Mouse (Mus musculus) hindbrain, embryonic 14.5 days (tissue): ENCODE measurements around the gene Pdpn. TPM values are rescaled to one million over a fixed set of nuclear protein-coding genes. Genes with fewer than 3 reads are reported as not detected.

ENCODE experiments used
- ATAC-seq: fragments of 200-750 bp; cut with Nextera tagmentation; 2 replicates; pipeline ENCODE4 v1.8.0; 2017; ENCODE audit warnings: moderate number of reproducible peaks, mild to moderate bottlenecking, moderate TSS enrichment, moderate library complexity; ENCODE audit not compliant: low FRiP score
- DNase-seq: peaks from one replicate; pipeline ENCODE4 v3.0.0-alpha.2; 2015; ENCODE audit warnings: low spot score
- H3K27ac ChIP-seq: fragments of 300-500 bp; sonication (generic); 2 replicates; pipeline ENCODE4 v1.5.1; 2014; ENCODE audit warnings: mild to moderate bottlenecking, moderate library complexity
- H3K27me3 ChIP-seq: fragments of 300-500 bp; sonication (generic); 2 replicates; pipeline ENCODE4 v1.6.1; 2014; ENCODE audit warnings: mild to moderate bottlenecking, low read length, mixed read lengths; ENCODE audit not compliant: control insufficient read depth, insufficient read depth
- H3K36me3 ChIP-seq: fragments of 300-500 bp; sonication (generic); replicated peaks from 2 replicates; pipeline ENCODE4 v1.6.1; 2014; ENCODE audit not compliant: control insufficient read depth, insufficient read depth
- H3K4me1 ChIP-seq: fragments of 300-500 bp; sonication (generic); replicated peaks from 2 replicates; pipeline ENCODE4 v1.6.1; 2014; ENCODE audit warnings: antibody characterized with exemption, low read length, mixed read lengths; ENCODE audit not compliant: control insufficient read depth, insufficient read depth
- H3K4me2 ChIP-seq: fragments of 300-500 bp; sonication (generic); replicated peaks from 2 replicates; pipeline ENCODE4 v1.6.1; 2014; ENCODE audit warnings: mild to moderate bottlenecking, moderate library complexity
- H3K4me3 ChIP-seq: fragments of 300-500 bp; sonication (generic); replicated peaks from 2 replicates; pipeline ENCODE4 v1.5.1; 2014; ENCODE audit warnings: mild to moderate bottlenecking, low read length
- H3K9ac ChIP-seq: fragments of 300-500 bp; sonication (generic); 2 replicates; pipeline ENCODE4 v1.6.1; 2014
- H3K9me3 ChIP-seq: fragments of 300-500 bp; sonication (generic); 2 replicates; pipeline ENCODE4 v1.6.1; 2016; ENCODE audit warnings: low read length; ENCODE audit not compliant: control insufficient read depth
- WGBS: fragments of 180-500 bp; shearing (Covaris S2); extraction: QIAGEN DNeasy Blood & Tissue Kit; methylation state at CpG from one replicate; pipeline ENCODE4 v1.1.7; 2014; 5-methylcytosine and 5-hydroxymethylcytosine counted together
- polyA plus RNA-seq: library from polyadenylated mRNA; unstranded; fragments of >200 nt; fragmentation: Nextera tagmentation; extraction: Ambion mirVana; gene quantifications from 2 replicates; pipeline ENCODE4 v1.2.1, GENCODE M21; 2014

The Pdpn gene
- polyA plus RNA-seq, 1 experiment from 2014 or later: 59.6 TPM

DNA sequence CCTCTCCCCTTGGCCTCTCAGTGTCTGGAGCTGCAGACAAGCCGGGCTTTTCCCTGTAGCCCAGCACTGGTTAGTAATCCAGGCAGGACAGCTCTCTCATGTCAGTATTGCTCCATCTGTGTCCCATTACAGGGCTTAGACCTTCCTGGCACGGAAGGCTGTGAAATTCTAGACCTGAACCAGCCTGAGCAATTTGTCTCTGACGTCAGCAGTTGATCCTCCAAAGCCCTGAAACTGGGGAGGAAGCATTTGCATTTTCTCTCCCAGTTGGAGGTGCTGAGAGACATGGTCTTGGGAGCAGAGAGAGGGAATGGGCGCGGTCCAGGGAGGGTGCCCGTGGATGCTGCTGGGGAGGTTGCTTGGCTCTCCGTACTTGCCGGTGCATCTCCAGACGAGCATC lies 31.2 kb upstream of the Pdpn start:
- no peak overlapping the region for H3K4me3 ChIP-seq
- DNase-seq: no peak
- 47% methylated on average over 9 of the region's 9 CpGs for WGBS
- H3K4me1 ChIP-seq: no peaks in the 10 kb centered on the region; the same call in 1 of the 2 replicates
- no peak overlapping the region for H3K27ac ChIP-seq
- H3K4me2 ChIP-seq: no peak overlapping the region
- no peak for ATAC-seq
- no peak overlapping the region for H3K9ac ChIP-seq
- no peaks in the 10 kb centered on the region for H3K27me3 ChIP-seq
- no peaks in the 10 kb centered on the region for H3K9me3 ChIP-seq
- no peaks in the 10 kb centered on the region for H3K36me3 ChIP-seq

DNA sequence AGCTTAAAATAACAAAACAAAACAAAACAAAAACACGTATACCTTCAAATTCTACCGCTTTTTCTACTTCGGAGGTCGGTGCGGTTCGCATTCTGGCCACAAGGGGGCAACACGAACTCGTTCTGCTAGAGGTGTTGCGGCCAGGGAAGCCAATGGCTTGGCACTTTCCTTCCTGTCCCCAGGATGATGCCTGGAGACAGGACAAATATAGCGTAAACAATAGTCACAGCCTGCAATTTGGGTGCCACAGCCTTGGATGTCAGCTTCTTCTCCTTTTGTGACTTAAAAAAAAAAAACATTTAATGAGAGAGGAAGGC lies 26.2 kb upstream of the Pdpn start:
- no peak overlapping the region; the same call in 1 of the 2 replicates for H3K9ac ChIP-seq
- peak overlapping the region; percentile 55 for H3K4me2 ChIP-seq
- H3K27me3 ChIP-seq: no peaks in the 10 kb centered on the region
- peak; percentile 56; the same call in 1 of the 2 replicates for ATAC-seq
- H3K4me3 ChIP-seq: peak overlapping the region; percentile 24
- WGBS: under 1% methylated on average over 10 of the region's 10 CpGs
- peaks cover 10% of the 10 kb centered on the region for H3K4me1 ChIP-seq
- H3K9me3 ChIP-seq: no peaks in the 10 kb centered on the region
- no peaks in the 10 kb centered on the region for H3K36me3 ChIP-seq
- peak; percentile 91 for DNase-seq
- H3K27ac ChIP-seq: no peak overlapping the region

DNA sequence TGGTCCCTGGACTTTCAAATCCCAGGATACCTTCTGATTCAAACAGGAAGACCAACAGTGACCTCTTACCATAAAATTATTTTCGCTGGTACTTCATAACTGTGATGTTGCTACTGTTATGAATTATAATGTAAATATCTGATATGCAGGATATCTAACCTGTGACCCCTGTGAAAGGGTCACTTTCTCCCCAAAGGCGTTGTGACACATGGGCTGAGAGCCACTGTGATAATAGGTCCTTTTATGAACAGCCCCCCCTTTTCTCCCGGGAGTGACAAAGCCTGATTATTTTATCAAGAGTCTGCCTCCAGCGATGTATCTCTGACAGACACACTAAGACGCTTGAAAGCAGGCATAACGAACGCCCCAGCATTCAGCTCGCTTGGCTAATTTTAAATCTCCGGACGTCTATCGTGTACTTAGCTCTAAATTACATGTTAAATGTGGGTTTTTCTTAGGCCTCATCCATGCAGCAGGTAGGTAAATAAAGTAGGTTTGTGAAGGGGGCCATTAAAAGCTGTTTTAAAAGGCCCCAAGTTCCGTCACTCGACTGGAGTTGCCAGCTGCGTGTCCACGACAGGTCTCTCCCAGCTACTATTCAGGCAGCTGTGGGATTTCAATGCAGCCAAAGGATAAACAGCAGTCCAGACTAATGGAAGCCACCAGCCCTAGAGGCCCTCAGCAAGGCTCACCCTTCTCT lies 25.7 kb upstream of the Pdpn start:
- Histone ChIP-seq H3K9me3 (no peaks in the 10 kb centered on the region), H3K4me1 (peaks cover 10% of the 10 kb centered on the region), H3K4me3 (peak overlapping the region; percentile 24), H3K9ac (peak overlapping the region; percentile 22; the same call in 1 of the 2 replicates), H3K27ac (no peak overlapping the region), H3K4me2 (peak overlapping the region; percentile 55), H3K27me3 (no peaks in the 10 kb centered on the region), H3K36me3 (no peaks in the 10 kb centered on the region)
- DNase-seq (no peak), ATAC-seq (peak; percentile 25)
- WGBS: 12% methylated on average over 15 of the region's 15 CpGs

- Histone ChIP-seq H3K4me2 (peak overlapping the region; percentile 55), H3K27me3 (no peaks in the 10 kb centered on the region), H3K9me3 (no peaks in the 10 kb centered on the region), H3K9ac (peak overlapping the region; percentile 22; the same call in 1 of the 2 replicates), H3K36me3 (no peaks in the 10 kb centered on the region), H3K4me3 (no peak overlapping the region), H3K27ac (no peak overlapping the region), H3K4me1 (peaks cover 10% of the 10 kb centered on the region)
- ATAC-seq (peak; percentile 53), DNase-seq (no peak)
- WGBS: 14% methylated on average over 8 of the region's 11 CpGs
Observed at GRCm38 (mm10) chr4:143324176-143324924, 25.0 kb upstream of the Pdpn start.

DNA sequence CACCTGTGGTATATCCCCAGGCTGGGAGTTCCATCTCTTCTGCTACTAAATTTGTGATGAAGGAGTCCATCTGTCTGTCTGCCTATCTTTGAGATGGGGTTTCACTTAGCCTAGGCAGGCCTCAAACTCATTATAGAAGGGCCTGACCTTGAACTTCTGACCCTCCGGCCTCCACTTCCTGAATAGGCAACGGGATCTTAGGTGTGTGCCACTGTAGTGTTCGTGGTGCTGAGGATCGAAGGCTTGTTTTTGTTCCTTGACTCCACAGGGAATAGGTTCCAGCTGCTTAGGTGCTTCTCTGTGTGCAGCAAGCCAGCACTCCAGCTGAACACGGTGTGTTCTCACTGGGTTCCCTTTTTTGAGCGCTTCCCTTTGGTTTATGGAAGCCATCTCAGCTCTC lies 13.9 kb upstream of the Pdpn start:
- H3K36me3 ChIP-seq: no peaks in the 10 kb centered on the region
- H3K27me3 ChIP-seq: no peaks in the 10 kb centered on the region
- H3K4me3 ChIP-seq: no peak overlapping the region
- DNase-seq: no peak
- H3K9ac ChIP-seq: no peak overlapping the region
- no peaks in the 10 kb centered on the region for H3K9me3 ChIP-seq
- 81% methylated on average over 6 of the region's 6 CpGs for WGBS
- no peak for ATAC-seq
- no peak overlapping the region for H3K4me2 ChIP-seq
- no peaks in the 10 kb centered on the region for H3K4me1 ChIP-seq
- no peak overlapping the region for H3K27ac ChIP-seq

GRCm38 (mm10) chr4:143311341-143311740 lies 12.0 kb upstream of the Pdpn start:
- Histone ChIP-seq H3K4me1 (no peaks in the 10 kb centered on the region), H3K9me3 (no peaks in the 10 kb centered on the region), H3K27me3 (no peaks in the 10 kb centered on the region), H3K4me2 (no peak overlapping the region), H3K27ac (no peak overlapping the region), H3K36me3 (no peaks in the 10 kb centered on the region), H3K4me3 (no peak overlapping the region), H3K9ac (no peak overlapping the region)
- 47% methylated on average over 2 of the region's 2 CpGs for WGBS
- ATAC-seq: no peak
- no peak for DNase-seq

DNA sequence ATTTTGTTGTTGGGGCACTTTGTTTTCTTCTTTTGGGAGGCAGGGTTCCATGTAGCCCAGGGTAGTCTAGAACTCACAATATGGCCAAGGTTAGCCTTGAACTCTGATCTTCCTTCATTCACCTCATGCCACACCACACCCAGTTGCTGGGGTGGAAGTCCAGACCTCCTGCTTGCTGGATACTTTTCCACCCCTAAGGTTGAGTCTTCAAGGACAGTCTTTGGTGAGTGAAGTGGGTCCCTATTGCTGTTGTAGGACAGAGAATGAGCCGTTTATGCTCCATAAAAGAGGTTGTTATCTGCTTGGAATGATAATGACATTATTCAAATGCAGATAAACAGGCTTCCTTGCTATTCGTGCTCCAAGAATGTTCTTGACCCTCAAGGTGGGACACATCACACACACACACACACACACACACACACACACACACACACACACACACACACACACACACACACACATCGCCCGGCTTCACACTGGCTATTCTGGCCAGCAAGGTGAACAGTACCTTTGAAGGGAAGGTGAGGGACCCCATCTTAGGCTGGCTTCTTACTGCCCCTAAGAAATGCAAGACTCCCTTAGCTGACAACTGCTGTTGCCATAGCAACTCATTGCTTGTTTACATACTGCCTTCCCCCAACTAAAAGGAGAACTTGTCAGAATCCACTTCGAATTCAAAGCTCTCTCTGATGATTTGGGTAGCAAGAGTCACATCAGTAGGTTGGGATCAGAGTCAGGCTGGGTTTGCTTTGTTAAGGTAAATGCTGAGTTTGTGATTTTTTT lies 6.8 kb upstream of the Pdpn start:
- Histone ChIP-seq H3K27ac (no peak overlapping the region), H3K36me3 (no peaks in the 10 kb centered on the region), H3K4me1 (no peaks in the 10 kb centered on the region), H3K9me3 (no peaks in the 10 kb centered on the region), H3K9ac (no peak overlapping the region), H3K27me3 (no peaks in the 10 kb centered on the region), H3K4me3 (no peak overlapping the region), H3K4me2 (no peak overlapping the region)
- DNase-seq (no peak), ATAC-seq (no peak)
- WGBS: 24% methylated on average over 3 of the region's 5 CpGs

- H3K9me3 ChIP-seq: no peaks in the 10 kb centered on the region
- no peak overlapping the region for H3K4me2 ChIP-seq
- no peak for ATAC-seq
- H3K27ac ChIP-seq: no peak overlapping the region
- H3K27me3 ChIP-seq: peaks cover 2% of the 10 kb centered on the region; the same call in 1 of the 2 replicates
- 91% methylated on average over 4 of the region's 4 CpGs for WGBS
- H3K36me3 ChIP-seq: no peaks in the 10 kb centered on the region
- no peak overlapping the region for H3K4me3 ChIP-seq
- DNase-seq: no peak
- H3K4me1 ChIP-seq: no peaks in the 10 kb centered on the region
- H3K9ac ChIP-seq: no peak overlapping the region
Observed at GRCm38 (mm10) chr4:143305031-143305430, 5.7 kb upstream of the Pdpn start.

- H3K4me3 ChIP-seq: no peak overlapping the region
- peaks cover 10% of the 10 kb centered on the region; the same call in 1 of the 2 replicates for H3K4me1 ChIP-seq
- WGBS: 50% methylated on average over 11 of the region's 11 CpGs
- H3K9me3 ChIP-seq: no peaks in the 10 kb centered on the region
- no peaks in the 10 kb centered on the region for H3K36me3 ChIP-seq
- no peak overlapping the region for H3K4me2 ChIP-seq
- no peak for DNase-seq
- peaks cover 11% of the 10 kb centered on the region; the same call in 1 of the 2 replicates for H3K27me3 ChIP-seq
- H3K9ac ChIP-seq: no peak overlapping the region
- ATAC-seq: no peak
- H3K27ac ChIP-seq: no peak overlapping the region
Observed at GRCm38 (mm10) chr4:143302279-143302890, 3.0 kb upstream of the Pdpn start.
